Mouse (Mus musculus) spleen, adult 2 months (tissue): ENCODE measurements around the gene Fam155a.

Experiments
- CTCF ChIP-seq: fragments of 200-500 bp; IDR thresholded peaks from 2 replicates; pipeline ENCODE4 v1.5.1; 2011; ENCODE audit warnings: mild to moderate bottlenecking, inconsistent platforms; ENCODE audit not compliant: insufficient read depth, insufficient read length, insufficient replicate concordance; ENCODE audit errors: extremely low read depth
- POLR2A ChIP-seq: fragments of 200-500 bp; IDR thresholded peaks from 2 replicates; pipeline ENCODE4 v1.6.1; 2011; ENCODE audit warnings: low read depth, low read length, inconsistent platforms

DNA sequence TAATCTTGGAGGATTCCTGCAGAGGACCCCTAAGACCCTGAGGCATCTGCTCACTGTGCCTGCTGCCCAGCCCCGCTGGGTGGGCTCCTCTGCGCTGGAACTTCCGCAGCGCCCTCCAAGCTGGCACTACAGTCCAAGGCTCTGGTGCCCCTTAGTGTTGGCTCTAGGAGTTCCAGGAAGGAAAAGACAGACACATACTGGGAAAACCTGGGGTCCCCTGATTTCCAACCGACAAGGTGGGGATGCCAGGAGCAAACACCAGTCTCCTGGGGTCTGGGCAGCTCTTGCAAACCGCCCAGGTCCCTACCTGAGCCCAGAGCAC, 1.5 kb upstream of the Fam155a start:
- no peak for TF ChIP-seq CTCF
- no peak for TF ChIP-seq POLR2A
